Mouse (Mus musculus) neural tube, embryonic 14.5 days (tissue): ENCODE measurements around the gene Rab33b. TPM values are rescaled to one million over a fixed set of nuclear protein-coding genes. Genes with fewer than 3 reads are reported as not detected.
A peak's percentile ranks its signal among the peaks of the same experiment; 100 is the strongest.

ENCODE experiments used
- ATAC-seq: fragments of 200-750 bp; cut with Nextera tagmentation; 2 replicates; pipeline ENCODE4 v1.8.0; 2017; ENCODE audit warnings: low read depth, mild to moderate bottlenecking, moderate TSS enrichment, moderate library complexity
- H3K27ac ChIP-seq: fragments of 300-500 bp; sonication (generic); 2 replicates; pipeline ENCODE4 v1.5.1; 2014; ENCODE audit warnings: low read depth, mild to moderate bottlenecking, control low read depth, low read length, moderate library complexity, mixed read lengths
- H3K27me3 ChIP-seq: fragments of 300-500 bp; sonication (generic); 2 replicates; pipeline ENCODE4 v1.6.1; 2014; ENCODE audit warnings: low read length; ENCODE audit not compliant: control insufficient read depth, insufficient read depth
- H3K36me3 ChIP-seq: fragments of 300-500 bp; sonication (generic); 2 replicates; pipeline ENCODE4 v1.6.1; 2014; ENCODE audit warnings: low read length, mixed read lengths; ENCODE audit not compliant: control insufficient read depth, insufficient read depth
- H3K4me1 ChIP-seq: fragments of 300-500 bp; sonication (generic); 2 replicates; pipeline ENCODE4 v1.6.1; 2014; ENCODE audit warnings: low read length; ENCODE audit not compliant: control insufficient read depth, insufficient read depth
- H3K4me2 ChIP-seq: fragments of 300-500 bp; sonication (generic); 2 replicates; pipeline ENCODE4 v1.6.1; 2014; ENCODE audit warnings: mild to moderate bottlenecking, low read depth, low read length, control low read depth
- H3K4me3 ChIP-seq: fragments of 300-500 bp; sonication (generic); 2 replicates; pipeline ENCODE4 v1.5.1; 2014; ENCODE audit warnings: low read depth, low read length, control low read depth, mixed read lengths
- H3K9ac ChIP-seq: fragments of 300-500 bp; sonication (generic); replicated peaks from 2 replicates; pipeline ENCODE4 v1.6.1; 2014; ENCODE audit warnings: low read depth, mild to moderate bottlenecking, control low read depth, low read length, mixed read lengths
- H3K9me3 ChIP-seq: fragments of 300-500 bp; sonication (generic); 2 replicates; pipeline ENCODE4 v1.6.1; 2016; ENCODE audit warnings: low read length; ENCODE audit not compliant: control insufficient read depth
- WGBS: fragments of 180-500 bp; shearing (Covaris S2); extraction: QIAGEN DNeasy Blood & Tissue Kit; methylation state at CpG from one replicate; pipeline ENCODE4 v1.1.7; 2014; 5-methylcytosine and 5-hydroxymethylcytosine counted together
- polyA plus RNA-seq: library from polyadenylated mRNA; unstranded; fragments of >200 nt; fragmentation: Nextera tagmentation; extraction: Ambion mirVana; gene quantifications from 2 replicates; pipeline ENCODE4 v1.2.1, GENCODE M21; 2014

Rab33b gene
- polyA plus RNA-seq, 1 experiment from 2014 or later: 24.5 TPM

- Histone ChIP-seq H3K4me2 (no peak overlapping the region), H3K4me3 (no peak overlapping the region), H3K4me1 (0 out of 2 replicates have a peak, but pooled peaks cover 6% of the 10 kb centered on the region), H3K27me3 (no peaks in the 10 kb centered on the region), H3K36me3 (peaks cover 24% of the 10 kb centered on the region), H3K9me3 (no peaks in the 10 kb centered on the region), H3K27ac (no peak overlapping the region), H3K9ac (no peak overlapping the region)
- 98% methylated on average over 9 of the region's 9 CpGs for WGBS
- no peak for ATAC-seq
These were observed 56.9 kb downstream of the Rab33b start for GRCm38 (mm10) chr3:51540659-51541058.

- Histone ChIP-seq H3K27ac (no peak overlapping the region), H3K27me3 (no peaks in the 10 kb centered on the region), H3K4me3 (no peak overlapping the region), H3K9ac (no peak overlapping the region), H3K9me3 (no peaks in the 10 kb centered on the region), H3K36me3 (0 out of 2 replicates have a peak, but pooled peaks cover 13% of the 10 kb centered on the region), H3K4me2 (no peak overlapping the region), H3K4me1 (0 out of 2 replicates have a peak, but pooled peaks cover 6% of the 10 kb centered on the region)
- 56% methylated on average over 19 of the region's 19 CpGs for WGBS
- 0 out of 2 replicates have a peak, but pooled peaks have one; percentile 34 for ATAC-seq
These were observed 60.9 kb downstream of the Rab33b start for GRCm38 (mm10) chr3:51544442-51545128.

Other genes starting within 250 kb of the Rab33b start
- gene Elf2, start 143.3 kb upstream of the Rab33b start, polyA plus RNA-seq: 28.1 and 29.4 TPM in 2 replicates
- 0.48 TPM in 1 of 2 replicates, not detected in the other for gene Mgarp, start 87.2 kb upstream of the Rab33b start, polyA plus RNA-seq
- 804 and 840 TPM in 2 replicates for gene Ndufc1, start 74.9 kb upstream of the Rab33b start, polyA plus RNA-seq
- gene Naa15, start 68.8 kb upstream of the Rab33b start, polyA plus RNA-seq: 37.2 and 42.2 TPM in 2 replicates
- gene Setd7, start 77.0 kb downstream of the Rab33b start, polyA plus RNA-seq: 3.0 and 4.2 TPM in 2 replicates
- gene Mgst2, start 176.4 kb downstream of the Rab33b start, polyA plus RNA-seq: 0.27 and 0.48 TPM in 2 replicates